Mouse (Mus musculus): ENCODE measurements around the gene Rbm5. TPM values are rescaled to one million over a fixed set of nuclear protein-coding genes. Genes with fewer than 3 reads are reported as not detected.

Rbm5 gene
- total and polyA plus RNA-seq, 3 experiments, result 67.6 to 85.3 (median 83.6) TPM

- TF ChIP-seq ZMIZ1 (IDR thresholded peaks at IDR 0.05; ENCODE audit: low read depth, low read length) (no peak), E2F4 (IDR thresholded peaks at IDR 0.05; ENCODE audit: insufficient replicate concordance, low read depth, low read length) (no peak), PAX5 (IDR thresholded peaks at IDR 0.05; ENCODE audit: low read length) (no peak), IRF4 (IDR thresholded peaks at IDR 0.05; ENCODE audit: low read depth, low read length) (no peak), MAZ (IDR thresholded peaks at IDR 0.05; ENCODE audit: low read depth, low read length) (no peak), ETS1 (conservative IDR thresholded peaks at IDR 0.05; ENCODE audit: low read depth, low read length) (no peak), SIN3A (IDR thresholded peaks at IDR 0.05; ENCODE audit: low read length) (no peak), MXI1 (IDR thresholded peaks at IDR 0.05; ENCODE audit: low read depth, low read length) (no peak), USF1 (IDR thresholded peaks at IDR 0.05; ENCODE audit: low read depth, low read length) (no peak), HCFC1 (IDR thresholded peaks at IDR 0.05; ENCODE audit: low read depth, low read length) (no peak), CTCF (conservative IDR thresholded peaks at IDR 0.05 in 1 of 2, IDR thresholded peaks at IDR 0.05 in 1 of 2; ENCODE audit: low read depth in 2 of 2, low read length in 2 of 2) (no peak), RAD21 (IDR thresholded peaks at IDR 0.05; ENCODE audit: low read depth, low read length) (no peak), USF2 (conservative IDR thresholded peaks at IDR 0.05; ENCODE audit: low read depth, low read length) (no peak), JUN (IDR thresholded peaks at IDR 0.05; ENCODE audit: insufficient read depth, low read depth, low read length) (no peak), MAX (IDR thresholded peaks at IDR 0.05; ENCODE audit: low read length) (no peak)
- Histone ChIP-seq H3K27ac (ENCODE audit: insufficient read depth, low read depth) (no peak overlapping the region), H3K4me3 (replicated peaks in 1 of 3; ENCODE audit: low read depth in 2 of 3, low read length in 2 of 3, poor library complexity in 1 of 3) (peak overlapping the region in 2 of 3 experiments; percentile 28 to 54), H3K27me3 (replicated peaks) (peaks cover 91% of the 10 kb centered on the region), H3K79me2 (replicated peaks; ENCODE audit: control insufficient read depth, extremely low read depth, insufficient read depth, poor library complexity, severe bottlenecking) (no peaks in the 10 kb centered on the region), H3K9me3 (replicated peaks; ENCODE audit: low read length) (no peaks in the 10 kb centered on the region), H3K4me1 (ENCODE audit: control insufficient read depth in 1 of 2, insufficient read depth in 2 of 2) (peaks cover 7 to 30% of the 10 kb centered on the region in 2 experiments; a peak in 3 of 4 replicates), H3K36me3 (replicated peaks in 1 of 2; ENCODE audit: control insufficient read depth in 1 of 2, insufficient read depth in 1 of 2, low read length in 1 of 2) (no peaks in the 10 kb centered on the region), H3K4me2 (ENCODE audit: insufficient read depth, low read depth, poor library complexity, severe bottlenecking) (peak overlapping the region; percentile 80), H3K9ac (ENCODE audit: insufficient read depth, low read depth) (peak overlapping the region; percentile 15; the same call in 1 of the 2 replicates)
- dilution Hi-C loops (cut with MboI; ENCODE audit: extremely low pct_ligation_motif_present, extremely low pct_unique_long_range_greater_than_20kb, low sequenced_read_pairs) (no loop called here), in situ Hi-C loops (cut with MboI; ENCODE audit: low pct_ligation_motif_present, low pct_unique_long_range_greater_than_20kb, low sequenced_read_pairs) (no loop called here)
- no peak for DNase-seq (ENCODE audit: extremely low read depth)
These were observed 61.6 kb downstream of the Rbm5 start for GRCm38 (mm10) chr9:107709096-107709696.

GRCm38 (mm10) chr9:107708439-107709095, 62.2 kb downstream of the Rbm5 start:
- no peak for DNase-seq (ENCODE audit: extremely low read depth)
- H3K9me3 ChIP-seq (replicated peaks; ENCODE audit: low read length), result no peaks in the 10 kb centered on the region
- peaks cover 7 to 26% of the 10 kb centered on the region in 2 experiments; a peak in 3 of 4 replicates for H3K4me1 ChIP-seq (ENCODE audit: control insufficient read depth in 1 of 2, insufficient read depth in 2 of 2)
- TF ChIP-seq MXI1 (IDR thresholded peaks at IDR 0.05; ENCODE audit: low read depth, low read length) (no peak), POLR2A (IDR thresholded peaks at IDR 0.05; ENCODE audit: low read depth, low read length) (no peak), TCF12 (IDR thresholded peaks at IDR 0.05; ENCODE audit: low read depth, low read length) (no peak), TBP (conservative IDR thresholded peaks at IDR 0.05; ENCODE audit: low read depth, low read length) (no peak), RCOR1 (conservative IDR thresholded peaks at IDR 0.05; ENCODE audit: low read depth, low read length) (no peak), ELF1 (IDR thresholded peaks at IDR 0.05; ENCODE audit: low read depth, low read length) (no peak), USF1 (IDR thresholded peaks at IDR 0.05; ENCODE audit: low read depth, low read length) (no peak), JUND (conservative IDR thresholded peaks at IDR 0.05; ENCODE audit: low read depth, low read length) (no peak), ZMIZ1 (IDR thresholded peaks at IDR 0.05; ENCODE audit: low read depth, low read length) (no peak), NELFE (IDR thresholded peaks at IDR 0.05; ENCODE audit: low read depth, low read length) (no peak), PAX5 (IDR thresholded peaks at IDR 0.05; ENCODE audit: low read length) (no peak), USF2 (conservative IDR thresholded peaks at IDR 0.05; ENCODE audit: low read depth, low read length) (no peak), MEF2A (IDR thresholded peaks at IDR 0.05; ENCODE audit: borderline replicate concordance, low read depth, low read length) (no peak), ETS1 (conservative IDR thresholded peaks at IDR 0.05; ENCODE audit: low read depth, low read length) (no peak), SMC3 (IDR thresholded peaks at IDR 0.05; ENCODE audit: low read depth, low read length) (no peak)
- H3K27ac ChIP-seq (ENCODE audit: insufficient read depth, low read depth), result no peak overlapping the region
- no peak overlapping the region for H3K4me3 ChIP-seq (replicated peaks in 1 of 3; ENCODE audit: low read depth in 2 of 3, low read length in 2 of 3, poor library complexity in 1 of 3)
- in situ Hi-C loops (cut with MboI; ENCODE audit: low pct_ligation_motif_present, low pct_unique_long_range_greater_than_20kb, low sequenced_read_pairs) (no loop called here), dilution Hi-C loops (cut with MboI; ENCODE audit: extremely low pct_ligation_motif_present, extremely low pct_unique_long_range_greater_than_20kb, low sequenced_read_pairs) (no loop called here)
- H3K4me2 ChIP-seq (ENCODE audit: insufficient read depth, low read depth, poor library complexity, severe bottlenecking), result no peak overlapping the region
- no peaks in the 10 kb centered on the region for H3K36me3 ChIP-seq (replicated peaks in 1 of 2; ENCODE audit: control insufficient read depth in 1 of 2, insufficient read depth in 1 of 2, low read length in 1 of 2)
- no peak overlapping the region for H3K9ac ChIP-seq (ENCODE audit: insufficient read depth, low read depth)
- H3K79me2 ChIP-seq (replicated peaks; ENCODE audit: control insufficient read depth, extremely low read depth, insufficient read depth, poor library complexity, severe bottlenecking), result no peaks in the 10 kb centered on the region
- peaks cover 91% of the 10 kb centered on the region for H3K27me3 ChIP-seq (replicated peaks)
